20 mouse cellular contexts compared by ENCODE assay signal in genomic region chr11:35959270-35959669, GRCm38 (mm10). TPM values are rescaled to one million over a fixed set of nuclear protein-coding genes. Genes with fewer than 3 reads are reported as not detected.
"Had no signal": no experiment of that assay in that cellular context is flagged by ENCODE, and none has a peak within 500 bp of the region (broad histone marks: within the 10 kb centered on the region; RNA-seq: fewer than 3 reads in every experiment).

No protein-coding gene starts in this region.

- H3K4me2 ChIP-seq: limb, embryonic 12.5 days; limb, embryonic 15.5 days; liver, embryonic 13.5 days; midbrain, embryonic 13.5 days; neural tube, embryonic 12.5 days; neural tube, embryonic 15.5 days; stomach, embryonic 15.5 days had no signal

- H3K36me3 ChIP-seq: limb, embryonic 12.5 days; limb, embryonic 15.5 days; liver, embryonic 13.5 days; midbrain, embryonic 13.5 days; neural tube, embryonic 12.5 days; neural tube, embryonic 15.5 days; stomach, embryonic 15.5 days had no signal

- H3K9ac ChIP-seq: limb, embryonic 12.5 days; limb, embryonic 15.5 days; liver, embryonic 13.5 days; midbrain, embryonic 13.5 days; neural tube, embryonic 12.5 days; neural tube, embryonic 15.5 days; stomach, embryonic 15.5 days had no signal

- H3K9me3 ChIP-seq: limb, embryonic 12.5 days; limb, embryonic 15.5 days; liver, embryonic 13.5 days; midbrain, embryonic 13.5 days; neural tube, embryonic 12.5 days; neural tube, embryonic 15.5 days; stomach, embryonic 15.5 days had no signal

- H3K4me3 ChIP-seq: limb, embryonic 12.5 days; limb, embryonic 15.5 days; liver, embryonic 13.5 days; midbrain, embryonic 13.5 days; neural tube, embryonic 12.5 days; neural tube, embryonic 15.5 days; stomach, embryonic 15.5 days had no signal

- H3K27me3 ChIP-seq: limb, embryonic 12.5 days; limb, embryonic 15.5 days; liver, embryonic 13.5 days; midbrain, embryonic 13.5 days; neural tube, embryonic 12.5 days; neural tube, embryonic 15.5 days; stomach, embryonic 15.5 days had no signal

- H3K4me1 ChIP-seq: limb, embryonic 15.5 days; neural tube, embryonic 15.5 days had no signal

- H3K27ac ChIP-seq: kidney, postnatal 0 days; limb, embryonic 12.5 days; limb, embryonic 15.5 days; liver, embryonic 13.5 days; midbrain, embryonic 13.5 days; neural tube, embryonic 12.5 days; neural tube, embryonic 15.5 days; stomach, embryonic 15.5 days had no signal

- DNase-seq: kidney, adult 8-10 months; kidney, postnatal 4 days; left cerebral cortex, postnatal 4 days; liver, embryonic 13.5 days; lung, adult 2 months; lung, postnatal 14 days; lung, postnatal 4 days; right cerebral cortex, adult 18-20 months; right cerebral cortex, postnatal 14 days; right cerebral cortex, postnatal 4 days; spleen, adult 18-20 months; thymus, postnatal 25 days had no signal

- ATAC-seq: midbrain, embryonic 13.5 days had no signal

RNA-seq across cellular contexts. Expression of gene Wwc1, which starts 21.1 kb away (rescaled TPM):
- total RNA-seq: megakaryocyte-erythroid progenitor cell, adult 5-6 weeks had no signal
